Mouse (Mus musculus): ENCODE results near the gene Ptov1. TPM values are rescaled to one million over a fixed set of nuclear protein-coding genes. Genes with fewer than 3 reads are reported as not detected.

Gene Ptov1
- polyA plus RNA-seq, 1 experiment from 2014 or later, result 501 TPM

- no peak overlapping the region for H3K4me2 ChIP-seq (replicated peaks; ENCODE audit: low read depth, low read length)
- WGBS, result 83% methylated on average over 24 of the region's 24 CpGs
- peaks cover 35% of the 10 kb centered on the region for H3K4me1 ChIP-seq (ENCODE audit: control insufficient read depth, insufficient read depth, low read length)
Observed at GRCm38 (mm10) chr7:44864595-44865542, 4.7 kb downstream of the Ptov1 start.

GRCm38 (mm10) chr7:44863982-44864494 lies 5.5 kb downstream of the Ptov1 start:
- H3K27ac ChIP-seq (ENCODE audit: low read depth, low read length), result no peak overlapping the region
- H3K27me3 ChIP-seq (ENCODE audit: control insufficient read depth, insufficient read depth, low read length), result no peaks in the 10 kb centered on the region
- H3K4me1 ChIP-seq (ENCODE audit: control insufficient read depth, insufficient read depth, low read length), result peaks cover 35% of the 10 kb centered on the region
- H3K4me2 ChIP-seq (replicated peaks; ENCODE audit: low read depth, low read length), result no peak overlapping the region
- H3K4me3 ChIP-seq (ENCODE audit: low read length), result no peak overlapping the region
- no peak overlapping the region for H3K9ac ChIP-seq (ENCODE audit: low read depth, low read length)
- no peak for ATAC-seq (ENCODE audit: low FRiP score, low TSS enrichment)
- peaks cover 57% of the 10 kb centered on the region for H3K36me3 ChIP-seq (ENCODE audit: control insufficient read depth, insufficient read depth, low read length)
- 87% methylated on average over 11 of the region's 11 CpGs for WGBS
- H3K9me3 ChIP-seq (ENCODE audit: control insufficient read depth, low read length), result no peaks in the 10 kb centered on the region

More at GRCm38 (mm10) chr7:44864595-44865542, 4.7 kb downstream of the Ptov1 start:
- H3K36me3 ChIP-seq (ENCODE audit: control insufficient read depth, insufficient read depth, low read length), result peaks cover 57% of the 10 kb centered on the region
- no peak overlapping the region for H3K27ac ChIP-seq (ENCODE audit: low read depth, low read length)
- H3K9ac ChIP-seq (ENCODE audit: low read depth, low read length), result 0 out of 2 replicates have a peak overlapping the region, but pooled peaks have one; percentile 2
- no peaks in the 10 kb centered on the region for H3K27me3 ChIP-seq (ENCODE audit: control insufficient read depth, insufficient read depth, low read length)
- H3K9me3 ChIP-seq (ENCODE audit: control insufficient read depth, low read length), result no peaks in the 10 kb centered on the region
- no peak for ATAC-seq (ENCODE audit: low FRiP score, low TSS enrichment)
- H3K4me3 ChIP-seq (ENCODE audit: low read length), result no peak overlapping the region

- Histone ChIP-seq H3K4me2 (replicated peaks; ENCODE audit: low read depth, low read length) (no peak overlapping the region), H3K9ac (ENCODE audit: low read depth, low read length) (no peak overlapping the region), H3K4me1 (ENCODE audit: control insufficient read depth, insufficient read depth, low read length) (peaks cover 38% of the 10 kb centered on the region), H3K9me3 (ENCODE audit: control insufficient read depth, low read length) (no peaks in the 10 kb centered on the region), H3K27ac (ENCODE audit: low read depth, low read length) (no peak overlapping the region), H3K36me3 (ENCODE audit: control insufficient read depth, insufficient read depth, low read length) (peaks cover 57% of the 10 kb centered on the region), H3K27me3 (ENCODE audit: control insufficient read depth, insufficient read depth, low read length) (no peaks in the 10 kb centered on the region), H3K4me3 (ENCODE audit: low read length) (no peak overlapping the region)
- ATAC-seq (ENCODE audit: low FRiP score, low TSS enrichment), result no peak
- WGBS, result 91% methylated on average over 14 of the region's 14 CpGs
Observed at GRCm38 (mm10) chr7:44863210-44863609, 6.4 kb downstream of the Ptov1 start.

DNA sequence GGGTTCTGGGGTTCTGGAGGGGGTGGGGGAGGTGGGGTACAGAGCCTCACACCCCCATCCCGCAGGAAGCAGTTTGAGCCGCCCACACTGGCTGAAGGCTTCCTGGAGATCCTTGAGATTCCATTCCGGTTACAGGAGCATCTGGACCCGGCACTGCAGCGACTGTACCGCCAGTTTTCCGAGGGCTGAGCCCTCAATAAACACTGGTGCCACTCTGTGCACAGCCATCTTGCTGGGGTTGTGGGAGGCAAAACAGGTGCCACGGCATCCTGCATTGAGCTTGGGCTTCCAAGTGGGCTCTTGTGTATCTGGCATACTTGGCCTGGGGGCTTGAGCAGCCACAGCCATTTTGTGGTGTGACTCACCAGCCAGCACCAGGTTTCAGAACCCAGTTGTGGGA lies 7.2 kb downstream of the Ptov1 start:
- H3K9ac ChIP-seq (ENCODE audit: low read depth, low read length), result no peak overlapping the region
- no peak overlapping the region for H3K4me2 ChIP-seq (replicated peaks; ENCODE audit: low read depth, low read length)
- no peak overlapping the region; the same call in 1 of the 2 replicates for H3K27ac ChIP-seq (ENCODE audit: low read depth, low read length)
- H3K9me3 ChIP-seq (ENCODE audit: control insufficient read depth, low read length), result no peaks in the 10 kb centered on the region
- ATAC-seq (ENCODE audit: low FRiP score, low TSS enrichment), result no peak
- no peak overlapping the region for H3K4me3 ChIP-seq (ENCODE audit: low read length)
- H3K27me3 ChIP-seq (ENCODE audit: control insufficient read depth, insufficient read depth, low read length), result no peaks in the 10 kb centered on the region
- peaks cover 39% of the 10 kb centered on the region for H3K4me1 ChIP-seq (ENCODE audit: control insufficient read depth, insufficient read depth, low read length)
- peaks cover 57% of the 10 kb centered on the region for H3K36me3 ChIP-seq (ENCODE audit: control insufficient read depth, insufficient read depth, low read length)
- 88% methylated on average over 8 of the region's 8 CpGs for WGBS

DNA sequence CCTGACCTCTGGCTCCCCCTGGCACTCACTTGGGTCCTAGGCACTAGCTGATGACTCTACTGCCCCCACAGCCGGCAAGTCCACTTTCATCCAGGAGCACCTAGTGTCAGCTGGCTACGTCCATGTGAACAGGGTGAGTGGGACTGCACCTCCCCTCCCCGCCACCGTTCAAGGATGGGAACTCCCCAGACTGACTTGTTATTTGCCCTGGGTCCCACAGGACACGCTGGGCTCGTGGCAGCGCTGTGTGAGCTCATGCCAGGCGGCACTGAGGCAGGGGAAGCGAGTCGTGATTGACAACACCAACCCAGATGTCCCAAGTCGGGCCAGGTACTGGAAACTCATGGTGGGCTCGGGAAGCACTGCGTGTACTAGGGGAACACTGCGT lies 8.2 kb downstream of the Ptov1 start:
- Histone ChIP-seq H3K4me2 (replicated peaks; ENCODE audit: low read depth, low read length) (no peak overlapping the region), H3K27ac (ENCODE audit: low read depth, low read length) (no peak overlapping the region), H3K4me3 (ENCODE audit: low read length) (no peak overlapping the region), H3K9me3 (ENCODE audit: control insufficient read depth, low read length) (no peaks in the 10 kb centered on the region), H3K27me3 (ENCODE audit: control insufficient read depth, insufficient read depth, low read length) (no peaks in the 10 kb centered on the region), H3K4me1 (ENCODE audit: control insufficient read depth, insufficient read depth, low read length) (peaks cover 32% of the 10 kb centered on the region), H3K9ac (ENCODE audit: low read depth, low read length) (no peak overlapping the region), H3K36me3 (ENCODE audit: control insufficient read depth, insufficient read depth, low read length) (peaks cover 51% of the 10 kb centered on the region)
- 80% methylated on average over 14 of the region's 14 CpGs for WGBS
- ATAC-seq (ENCODE audit: low FRiP score, low TSS enrichment), result no peak

DNA sequence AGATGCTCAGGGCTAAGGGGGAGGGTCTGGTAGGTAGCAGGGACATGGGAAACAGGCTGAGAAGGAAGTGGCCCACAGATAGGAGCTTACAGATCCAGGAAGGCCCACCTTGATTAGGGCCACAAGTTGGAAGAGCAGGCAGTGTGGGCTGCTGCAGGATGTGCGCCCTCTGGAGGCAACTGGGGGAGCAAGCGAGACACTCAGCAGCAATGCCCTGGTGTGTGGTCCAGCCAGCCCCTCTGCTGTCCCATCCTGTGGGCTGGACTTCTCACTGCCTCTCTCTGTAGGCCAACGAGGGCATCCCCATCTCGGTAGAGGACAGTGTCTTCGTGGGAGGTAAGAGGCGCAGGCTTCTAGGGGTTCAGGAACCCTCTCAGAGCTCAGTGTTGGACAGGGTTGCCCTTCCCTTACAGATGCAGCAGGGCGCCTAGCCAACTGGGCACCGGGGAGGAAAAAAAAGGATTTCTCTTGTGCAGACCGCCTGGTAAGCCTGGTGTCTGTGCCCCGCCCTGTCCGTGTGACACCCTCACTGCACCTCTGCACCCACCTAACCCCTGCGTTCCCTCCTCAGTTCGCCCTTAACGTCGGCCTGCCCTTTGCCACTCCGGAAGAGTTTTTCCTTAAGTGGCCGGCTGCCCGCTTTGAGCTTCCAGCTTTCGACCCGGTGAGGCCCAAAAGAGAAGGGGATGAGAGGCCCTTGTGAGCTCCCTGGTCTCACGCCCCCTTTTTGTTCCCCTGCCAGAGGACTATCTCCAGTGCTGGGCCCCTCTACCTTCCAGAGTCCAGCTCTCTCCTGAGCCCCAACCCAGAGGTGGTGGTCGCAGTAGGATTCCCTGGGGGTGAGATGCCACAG lies 8.8 kb downstream of the Ptov1 start:
- H3K27me3 ChIP-seq (ENCODE audit: control insufficient read depth, insufficient read depth, low read length), result no peaks in the 10 kb centered on the region
- H3K4me3 ChIP-seq (ENCODE audit: low read length), result no peak overlapping the region
- peak; percentile 33 for ATAC-seq (ENCODE audit: low FRiP score, low TSS enrichment)
- peaks cover 28% of the 10 kb centered on the region for H3K4me1 ChIP-seq (ENCODE audit: control insufficient read depth, insufficient read depth, low read length)
- no peaks in the 10 kb centered on the region for H3K9me3 ChIP-seq (ENCODE audit: control insufficient read depth, low read length)
- WGBS, result 61% methylated on average over 22 of the region's 22 CpGs
- no peak overlapping the region for H3K9ac ChIP-seq (ENCODE audit: low read depth, low read length)
- H3K4me2 ChIP-seq (replicated peaks; ENCODE audit: low read depth, low read length), result no peak overlapping the region; the same call in 1 of the 2 replicates
- H3K27ac ChIP-seq (ENCODE audit: low read depth, low read length), result no peak overlapping the region; the same call in 1 of the 2 replicates
- peaks cover 45% of the 10 kb centered on the region for H3K36me3 ChIP-seq (ENCODE audit: control insufficient read depth, insufficient read depth, low read length)

GRCm38 (mm10) chr7:44859896-44860295 lies 9.7 kb downstream of the Ptov1 start:
- no peaks in the 10 kb centered on the region for H3K9me3 ChIP-seq (ENCODE audit: control insufficient read depth, low read length)
- no peak overlapping the region for H3K27ac ChIP-seq (ENCODE audit: low read depth, low read length)
- 89% methylated on average over 11 of the region's 11 CpGs for WGBS
- no peak overlapping the region for H3K9ac ChIP-seq (ENCODE audit: low read depth, low read length)
- H3K4me2 ChIP-seq (replicated peaks; ENCODE audit: low read depth, low read length), result no peak overlapping the region
- ATAC-seq (ENCODE audit: low FRiP score, low TSS enrichment), result no peak
- peaks cover 28% of the 10 kb centered on the region for H3K4me1 ChIP-seq (ENCODE audit: control insufficient read depth, insufficient read depth, low read length)
- peaks cover 36% of the 10 kb centered on the region for H3K36me3 ChIP-seq (ENCODE audit: control insufficient read depth, insufficient read depth, low read length)
- no peaks in the 10 kb centered on the region for H3K27me3 ChIP-seq (ENCODE audit: control insufficient read depth, insufficient read depth, low read length)
- H3K4me3 ChIP-seq (ENCODE audit: low read length), result no peak overlapping the region

DNA sequence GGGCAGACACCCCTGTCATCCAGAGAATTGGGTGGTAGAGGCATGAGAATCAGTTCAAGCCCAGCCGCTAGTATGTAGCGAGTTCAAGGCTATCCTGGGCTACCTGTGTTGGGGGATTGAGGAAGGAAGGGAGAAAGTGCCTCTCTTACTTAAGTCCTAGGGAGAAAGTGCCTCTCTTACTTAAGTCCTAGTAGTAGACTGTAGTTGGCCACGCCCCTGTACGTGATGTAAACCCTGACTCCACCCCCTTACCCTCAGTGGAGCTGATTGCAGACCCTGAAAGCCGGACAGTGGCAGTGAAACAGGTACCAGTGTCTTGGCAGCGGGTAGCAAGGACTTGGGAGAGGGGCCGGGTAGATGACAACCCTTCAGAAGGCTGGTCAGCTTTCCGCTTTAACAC lies 11.7 kb downstream of the Ptov1 start:
- Histone ChIP-seq H3K27ac (ENCODE audit: low read depth, low read length) (no peak overlapping the region), H3K4me1 (ENCODE audit: control insufficient read depth, insufficient read depth, low read length) (peaks cover 36% of the 10 kb centered on the region)
- 29% methylated on average over 8 of the region's 8 CpGs for WGBS

More for the DNA sequence above, 11.7 kb downstream of the Ptov1 start:
- Histone ChIP-seq H3K9ac (ENCODE audit: low read depth, low read length) (peak overlapping the region; percentile 69), H3K4me2 (replicated peaks; ENCODE audit: low read depth, low read length) (peak overlapping the region; percentile 64), H3K36me3 (ENCODE audit: control insufficient read depth, insufficient read depth, low read length) (peaks cover 22% of the 10 kb centered on the region), H3K4me3 (ENCODE audit: low read length) (peak overlapping the region; percentile 66), H3K27me3 (ENCODE audit: control insufficient read depth, insufficient read depth, low read length) (no peaks in the 10 kb centered on the region), H3K9me3 (ENCODE audit: control insufficient read depth, low read length) (no peaks in the 10 kb centered on the region)
- ATAC-seq (ENCODE audit: low FRiP score, low TSS enrichment), result no peak
